19 mouse cellular contexts compared by ENCODE assay signal in genomic region chr13:40390120-40390519, GRCm38 (mm10). TPM values are rescaled to one million over a fixed set of nuclear protein-coding genes. Genes with fewer than 3 reads are reported as not detected.
DNase-seq lines count a peak whose midpoint lies in the region.
"Had no signal": no experiment of that assay in that cellular context is flagged by ENCODE, and none has a peak within 500 bp of the region (broad histone marks: within the 10 kb centered on the region; RNA-seq: fewer than 3 reads in every experiment).

No protein-coding gene starts in this region.

- peak; percentile 58 for DNase-seq in heart, adult 11 months
- no peak for DNase-seq in heart, adult 8-10 months (ENCODE audit: low spot score)
- peak; percentile 85 for DNase-seq in fat pad, adult 2 months (ENCODE audit: extremely low read depth, low read depth, low spot score)
- DNase-seq in right cerebral cortex, postnatal 10 days (ENCODE audit: low spot score in 2 of 2) = no peak
- DNase-seq: adrenal gland, adult 2 months; adrenal gland, adult 8-10 months; adrenal gland, postnatal 10 days; adrenal gland, postnatal 14 days; adrenal gland, postnatal 25 days; adrenal gland, postnatal 36 days; B cell, adult 2 months; cerebellum, adult 11 months; cerebellum, adult 11-12 months; cerebellum, adult 18-20 months had no signal

RNA-seq across cellular contexts. Expression of gene Ofcc1, which starts 28.9 kb away (rescaled TPM):
- total RNA-seq in heart, adult 8-10 months (2022) = under 1 TPM in 1 of 4 experiments, not detected in 3; 0.43 TPM
- total RNA-seq: adrenal gland, adult 18-20 months; adrenal gland, adult 2 months; adrenal gland, adult 8-10 months; adrenal gland, postnatal 10 days; adrenal gland, postnatal 14 days; adrenal gland, postnatal 25 days; adrenal gland, postnatal 36 days; adrenal gland, postnatal 4 days; CH12.LX; ES-E14; MEL had no signal

Comparison
In these comparisons a context has a peak if more than half of its experiments do, and no peak if none do; other contexts are left out.
1. DNase-seq: peak in heart, adult 11 months (single experiment) and fat pad, adult 2 months (single experiment); none in heart, adult 8-10 months (single experiment) and right cerebral cortex, postnatal 10 days (0 of 2).